Mouse (Mus musculus) heart, postnatal 0 days (tissue): ENCODE results near the gene Wnt2b. TPM values are rescaled to one million over a fixed set of nuclear protein-coding genes. Genes with fewer than 3 reads are reported as not detected.

Experiments used
- ATAC-seq: fragments of 200-750 bp; cut with Nextera tagmentation; 2 replicates; pipeline ENCODE4 v1.8.0; 2017; ENCODE audit warnings: low read depth, moderate number of reproducible peaks, moderate library complexity; ENCODE audit not compliant: insufficient read depth
- DNase-seq: peaks from one replicate; pipeline ENCODE4 v3.0.0-alpha.2; 2016; ENCODE audit warnings: low spot score
- H3K27ac ChIP-seq: fragments of 300-500 bp; sonication (generic); 2 replicates; pipeline ENCODE4 v1.5.1; 2014; ENCODE audit warnings: low read depth, mild to moderate bottlenecking
- H3K27me3 ChIP-seq: fragments of 300-500 bp; sonication (generic); 2 replicates; pipeline ENCODE4 v1.6.1; 2014; ENCODE audit warnings: low read length, mixed read lengths; ENCODE audit not compliant: control insufficient read depth, insufficient read depth
- H3K36me3 ChIP-seq: fragments of 300-500 bp; sonication (generic); replicated peaks from 2 replicates; pipeline ENCODE4 v1.6.1; 2014; ENCODE audit warnings: low read length, mixed read lengths; ENCODE audit not compliant: control insufficient read depth, insufficient read depth
- H3K4me1 ChIP-seq: fragments of 300-500 bp; sonication (generic); 2 replicates; pipeline ENCODE4 v1.6.1; 2014; ENCODE audit warnings: antibody characterized with exemption; ENCODE audit not compliant: control insufficient read depth, insufficient read depth
- H3K4me2 ChIP-seq: fragments of 300-500 bp; sonication (generic); 2 replicates; pipeline ENCODE4 v1.6.1; 2014; ENCODE audit warnings: low read depth, mild to moderate bottlenecking, low read length, moderate library complexity
- H3K4me3 ChIP-seq: fragments of 300-500 bp; sonication (generic); 2 replicates; pipeline ENCODE4 v1.5.1; 2014; ENCODE audit warnings: low read depth, low read length
- H3K9ac ChIP-seq: fragments of 300-500 bp; sonication (generic); replicated peaks from 2 replicates; pipeline ENCODE4 v1.6.1; 2014; ENCODE audit warnings: low read depth, low read length, mixed read lengths
- H3K9me3 ChIP-seq: fragments of 300-500 bp; sonication (generic); replicated peaks from 2 replicates; pipeline ENCODE4 v1.6.1; 2016; ENCODE audit warnings: low read length; ENCODE audit not compliant: control insufficient read depth
- CTCF ChIP-seq: IDR thresholded peaks from 2 replicates; pipeline ENCODE4 v1.5.1; 2016; ENCODE audit warnings: antibody characterized with exemption, control low read depth, low read depth
- EP300 ChIP-seq: IDR thresholded peaks from 2 replicates; pipeline ENCODE4 v1.6.1; 2016; ENCODE audit warnings: antibody characterized with exemption, low read depth
- WGBS: fragments of 180-500 bp; shearing (Covaris S2); extraction: QIAGEN DNeasy Blood & Tissue Kit; methylation state at CpG from one replicate; pipeline ENCODE4 v1.1.7; 2014; 5-methylcytosine and 5-hydroxymethylcytosine counted together
- polyA plus RNA-seq: library from polyadenylated mRNA; unstranded; fragments of >200 nt; fragmentation: Nextera tagmentation; extraction: Ambion mirVana; gene quantifications from 2 replicates; pipeline ENCODE4 v1.2.1, GENCODE M21; 2015
- total RNA-seq: library from RNA; depleted of rRNA; stranded (reverse); fragments of >200 nt; gene quantifications from 2 replicates; pipeline ENCODE4 v1.2.3, GENCODE M21; 2014; ENCODE audit warnings: low replicate concordance

Wnt2b gene
- total and polyA plus RNA-seq, 2 experiments from 2014 or later = 0.23 to 0.80 TPM

DNA sequence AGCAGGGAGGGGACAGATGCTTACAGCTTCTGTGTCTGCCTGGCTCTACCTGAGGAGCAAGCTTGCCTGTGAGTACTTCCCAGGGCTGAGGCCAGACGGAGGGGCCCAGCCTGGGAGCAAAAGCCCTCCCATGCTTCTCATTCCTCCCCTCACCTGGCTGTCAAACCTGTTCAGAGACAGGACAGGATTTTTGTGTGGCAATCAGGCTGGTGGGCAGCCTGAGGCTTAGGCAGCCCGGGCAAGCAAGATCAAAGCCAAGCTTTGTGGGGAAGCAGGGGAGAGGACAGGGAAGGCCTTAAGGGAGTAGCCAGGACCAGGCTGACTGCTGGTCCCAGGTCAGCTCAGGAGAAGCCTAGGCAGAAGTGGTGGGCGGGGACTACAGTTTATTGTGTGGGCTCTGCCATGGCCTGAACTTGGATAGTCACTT is 32.7 kb upstream of the Wnt2b start:
- Histone ChIP-seq H3K36me3 (no peaks in the 10 kb centered on the region), H3K27ac (peak overlapping the region; percentile 57), H3K4me3 (no peak overlapping the region), H3K4me2 (no peak overlapping the region), H3K27me3 (no peaks in the 10 kb centered on the region), H3K4me1 (peaks cover 18% of the 10 kb centered on the region), H3K9me3 (no peaks in the 10 kb centered on the region), H3K9ac (no peak overlapping the region)
- TF ChIP-seq EP300 = no peak
- no peak for TF ChIP-seq CTCF
- ATAC-seq (no peak), DNase-seq (no peak)
- WGBS = 46% methylated on average over 3 of the region's 3 CpGs

DNA sequence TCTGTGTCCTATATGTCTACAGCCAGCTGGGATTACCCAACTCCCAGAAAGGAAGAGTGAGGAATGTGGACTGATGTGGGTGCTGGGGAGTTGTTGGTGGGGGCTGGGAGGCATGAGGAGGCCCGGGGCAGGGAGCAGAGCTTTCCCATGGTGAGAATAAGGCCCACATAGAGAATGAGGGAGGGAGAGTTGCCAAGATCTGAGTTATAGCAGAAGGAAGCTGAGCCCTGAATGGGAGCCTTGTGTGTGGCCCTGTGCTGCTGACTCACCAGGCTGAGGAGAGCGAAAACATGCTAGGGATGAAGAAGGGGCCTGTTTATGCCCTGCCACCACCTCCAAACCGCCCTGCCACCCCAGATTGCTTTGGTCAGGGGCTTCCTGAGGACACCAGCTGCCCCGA is 32.1 kb upstream of the Wnt2b start:
- H3K4me2 ChIP-seq = no peak overlapping the region
- DNase-seq (no peak), ATAC-seq (peak; percentile 45; the same call in 1 of the 2 replicates)
- H3K9me3 ChIP-seq = no peaks in the 10 kb centered on the region
- WGBS = 34% methylated on average over 4 of the region's 4 CpGs
- H3K27me3 ChIP-seq = no peaks in the 10 kb centered on the region
- no peak overlapping the region for H3K9ac ChIP-seq
- peak overlapping the region; percentile 57 for H3K27ac ChIP-seq
- H3K36me3 ChIP-seq = no peaks in the 10 kb centered on the region
- H3K4me1 ChIP-seq = peaks cover 14% of the 10 kb centered on the region
- no peak for TF ChIP-seq EP300
- H3K4me3 ChIP-seq = no peak overlapping the region

DNA sequence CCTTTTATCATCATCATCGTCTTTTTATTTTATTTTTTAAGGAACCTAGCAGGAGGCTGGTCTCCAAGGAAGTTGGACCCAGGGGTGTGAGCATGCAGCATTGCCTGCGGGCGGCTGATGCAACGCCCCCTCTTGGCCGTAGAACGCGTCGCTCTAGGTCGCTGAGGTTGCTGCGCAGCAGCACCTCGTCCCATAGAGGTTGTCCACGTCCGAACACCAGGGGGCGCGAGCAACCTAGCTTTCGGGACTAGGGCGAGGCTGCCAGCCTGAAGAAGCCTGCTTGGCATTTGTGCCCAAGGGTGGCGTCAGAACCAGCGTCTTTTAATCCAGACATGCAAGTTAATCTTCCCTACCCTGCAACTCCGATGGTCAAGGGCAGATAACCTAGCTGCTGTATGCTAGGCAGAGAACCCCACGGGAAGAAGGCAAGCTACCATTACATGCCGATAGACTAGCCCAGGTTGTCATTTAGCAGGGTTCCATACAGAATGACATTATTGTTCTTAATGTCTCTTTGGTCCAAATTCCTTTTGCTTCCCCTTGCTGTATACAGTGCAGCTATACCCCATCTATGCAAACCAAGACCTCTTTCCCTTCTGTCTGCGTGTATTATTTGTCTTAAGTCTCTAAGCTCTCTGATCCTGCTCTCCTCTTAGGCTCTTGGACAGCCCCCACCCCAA is 31.1 kb upstream of the Wnt2b start:
- no peak overlapping the region; the same call in 1 of the 2 replicates for H3K27ac ChIP-seq
- H3K9me3 ChIP-seq = no peaks in the 10 kb centered on the region
- peaks cover 7% of the 10 kb centered on the region for H3K4me1 ChIP-seq
- ATAC-seq (peak; percentile 92), DNase-seq (peak; percentile 77)
- no peak overlapping the region for H3K4me3 ChIP-seq
- H3K9ac ChIP-seq = no peak overlapping the region
- no peaks in the 10 kb centered on the region for H3K27me3 ChIP-seq
- peak overlapping the region; percentile 41 for H3K4me2 ChIP-seq
- H3K36me3 ChIP-seq = no peaks in the 10 kb centered on the region
- TF ChIP-seq EP300 (0 out of 2 replicates have a peak, but pooled peaks have one; percentile 28), CTCF (peak; percentile 98)
- 9% methylated on average over 23 of the region's 23 CpGs for WGBS

DNA sequence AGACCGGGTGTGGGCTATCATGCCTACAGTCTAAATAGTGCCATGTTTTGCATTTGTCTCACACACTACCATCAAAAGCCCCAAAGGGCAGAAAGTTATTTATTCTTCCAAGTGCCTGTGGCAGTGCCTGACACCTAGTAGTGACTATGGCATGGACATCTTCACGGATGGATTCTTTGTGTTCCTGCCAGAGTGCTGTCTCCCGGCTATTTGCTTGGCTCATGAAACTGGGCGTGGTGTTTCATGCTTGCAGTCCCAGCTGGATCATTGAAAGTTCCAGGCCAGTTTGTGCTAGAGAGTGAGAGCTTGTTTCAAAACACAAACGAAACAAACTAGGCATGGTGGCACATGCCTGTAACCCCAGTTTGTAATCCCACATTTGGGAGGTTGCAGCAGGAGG is 30.0 kb upstream of the Wnt2b start:
- TF ChIP-seq EP300 (no peak), CTCF (no peak)
- Histone ChIP-seq H3K27me3 (no peaks in the 10 kb centered on the region), H3K27ac (no peak overlapping the region), H3K9ac (no peak overlapping the region), H3K4me2 (no peak overlapping the region), H3K4me3 (no peak overlapping the region), H3K36me3 (no peaks in the 10 kb centered on the region), H3K4me1 (peaks cover 7% of the 10 kb centered on the region), H3K9me3 (no peaks in the 10 kb centered on the region)
- WGBS = 67% methylated on average over 5 of the region's 5 CpGs
- ATAC-seq (no peak), DNase-seq (no peak)

DNA sequence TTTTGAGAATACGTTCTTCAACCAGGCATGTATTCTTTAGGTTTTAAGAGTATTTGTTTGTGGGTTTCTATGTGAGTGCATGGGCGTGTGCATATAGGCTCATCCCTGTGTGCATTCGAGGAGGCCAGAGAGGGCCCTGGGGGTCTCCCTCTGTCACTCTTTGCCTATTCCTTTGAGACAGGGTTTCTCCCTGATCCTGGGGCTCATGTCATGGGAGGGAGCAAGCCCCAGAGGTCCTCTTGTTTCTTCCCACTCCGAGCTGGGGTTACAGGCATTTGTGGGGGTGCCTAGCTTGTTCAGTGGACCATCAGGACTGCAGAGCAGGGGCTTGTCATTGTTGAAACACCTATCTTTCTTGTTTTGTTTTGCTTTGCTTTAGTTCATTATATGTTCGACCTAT is 26.2 kb upstream of the Wnt2b start:
- no peak for ATAC-seq
- WGBS = 59% methylated on average over 5 of the region's 5 CpGs
- no peak overlapping the region for H3K9ac ChIP-seq
- no peaks in the 10 kb centered on the region for H3K9me3 ChIP-seq
- no peaks in the 10 kb centered on the region for H3K36me3 ChIP-seq
- DNase-seq = no peak
- no peak overlapping the region for H3K4me2 ChIP-seq
- TF ChIP-seq EP300 (no peak), CTCF (no peak)
- H3K4me3 ChIP-seq = no peak overlapping the region
- H3K4me1 ChIP-seq = no peaks in the 10 kb centered on the region
- no peaks in the 10 kb centered on the region for H3K27me3 ChIP-seq
- H3K27ac ChIP-seq = no peak overlapping the region

DNA sequence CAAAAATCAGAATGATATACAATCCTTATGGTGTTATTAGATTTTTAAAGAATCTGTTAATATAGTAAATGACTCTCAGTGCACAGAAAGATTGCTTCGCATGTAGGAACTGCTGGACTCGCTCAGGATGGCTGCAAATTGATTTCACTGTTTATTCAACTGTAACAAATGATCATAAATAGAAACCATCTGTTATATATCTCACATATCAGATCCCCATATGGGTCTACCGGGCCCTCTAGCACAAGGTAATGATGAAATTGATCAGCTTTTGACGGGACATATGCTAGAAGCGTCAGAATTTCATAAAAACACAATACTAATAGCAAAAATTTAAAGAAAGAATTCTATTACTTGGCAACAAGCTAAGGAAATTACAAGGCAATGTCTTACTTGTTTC is 18.0 kb upstream of the Wnt2b start:
- DNase-seq (no peak), ATAC-seq (no peak)
- Histone ChIP-seq H3K4me2 (no peak overlapping the region), H3K4me3 (no peak overlapping the region), H3K9me3 (no peaks in the 10 kb centered on the region), H3K4me1 (no peaks in the 10 kb centered on the region), H3K27me3 (no peaks in the 10 kb centered on the region), H3K27ac (no peak overlapping the region), H3K9ac (no peak overlapping the region), H3K36me3 (no peaks in the 10 kb centered on the region)
- WGBS = 82% methylated on average over 5 of the region's 5 CpGs
- TF ChIP-seq EP300 (no peak), CTCF (no peak)
